Comparison of ENCODE assay signal across 11 mouse cellular contexts in the genomic region with DNA sequence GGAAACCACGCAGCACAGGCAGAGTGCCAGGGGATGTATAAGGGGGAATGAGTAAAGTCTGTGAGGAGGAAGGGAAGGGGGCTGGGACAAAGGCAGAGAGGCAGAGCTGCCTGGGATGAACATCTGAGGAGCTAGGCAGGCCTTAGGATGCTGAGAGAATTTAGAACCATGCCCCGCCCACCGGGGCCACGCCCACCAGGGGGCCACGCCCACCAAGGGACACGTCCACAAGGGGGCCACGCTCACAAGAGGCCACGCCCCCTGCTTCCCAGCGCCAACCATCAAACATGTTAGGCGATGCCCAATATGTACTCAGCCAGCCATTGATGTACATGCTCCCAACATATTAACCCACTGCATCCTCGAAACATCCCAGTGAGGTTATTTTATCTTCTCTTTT.
A peak's percentile ranks its signal among the peaks of the same experiment; 100 is the strongest.
DNase-seq lines count a peak whose midpoint lies in the region; ATAC-seq and TF ChIP-seq lines count a peak whose summit lies in the region.
"Had no signal": no experiment of that assay in that cellular context is flagged by ENCODE, and none has a peak within 500 bp of the region (broad histone marks: within the 10 kb centered on the region; RNA-seq: fewer than 3 reads in every experiment).

No protein-coding gene starts in this region.

- H3K9ac ChIP-seq in liver, embryonic 12.5 days: no peak overlapping the region
- no peak overlapping the region for H3K9ac ChIP-seq in liver, postnatal 0 days (replicated peaks)
- H3K9ac ChIP-seq: midbrain, embryonic 12.5 days had no signal

- TF ChIP-seq CTCF in liver, postnatal 0 days (IDR thresholded peaks at IDR 0.05; ENCODE audit: low read depth): peak; percentile 7; the same call in 1 of the 2 replicates

- ATAC-seq in CD4-positive, CD25-positive, alpha-beta regulatory T cell, adult 4 months: no peak
- ATAC-seq in liver, embryonic 12.5 days: no peak
- 0 out of 2 replicates have a peak, but pooled peaks have one; percentile 17 for ATAC-seq in liver, postnatal 0 days

- 33% methylated on average over 11 of the region's 11 CpGs for WGBS in liver, embryonic 12.5 days (ENCODE audit: insufficient replicate concordance)
- 43% methylated on average over 11 of the region's 11 CpGs for WGBS in liver, postnatal 0 days (ENCODE audit: insufficient replicate concordance)

- no peak overlapping the region for H3K27ac ChIP-seq in liver, embryonic 12.5 days
- no peak overlapping the region for H3K27ac ChIP-seq in liver, postnatal 0 days (ENCODE audit: low read depth)
- H3K27ac ChIP-seq: midbrain, embryonic 12.5 days had no signal

- peak; percentile 59 for DNase-seq in CD4-positive, CD25-positive, alpha-beta regulatory T cell, adult 2 months (ENCODE audit: low read depth, low spot score)
- DNase-seq in liver: peak; percentile 18
- DNase-seq in Muller cell, postnatal 12 days (ENCODE audit: inconsistent ontology term): peak; percentile 4
- peak; percentile 40 for DNase-seq in liver, postnatal 0 days
- no peak for DNase-seq in left cerebral cortex, adult 11 months (ENCODE audit: low spot score)
- no peak for DNase-seq in layer of hippocampus, adult 9-11 months
- DNase-seq: adrenal gland, postnatal 10 days; heart, adult 18-20 months had no signal

- no peak overlapping the region for H3K4me3 ChIP-seq in liver, embryonic 12.5 days
- H3K4me3 ChIP-seq in liver, postnatal 0 days (ENCODE audit: low read depth, low read length): no peak overlapping the region
- H3K4me3 ChIP-seq: midbrain, embryonic 12.5 days had no signal

- H3K27me3 ChIP-seq in liver, embryonic 12.5 days (replicated peaks): no peaks in the 10 kb centered on the region
- H3K27me3 ChIP-seq in liver, postnatal 0 days (ENCODE audit: insufficient read depth, low read length): no peaks in the 10 kb centered on the region
- H3K27me3 ChIP-seq: midbrain, embryonic 12.5 days had no signal

- TF ChIP-seq EP300 in liver, postnatal 0 days (IDR thresholded peaks at IDR 0.05; ENCODE audit: low read depth): no peak

- no peak overlapping the region for H3K4me2 ChIP-seq in liver, embryonic 12.5 days
- no peak overlapping the region for H3K4me2 ChIP-seq in liver, postnatal 0 days (ENCODE audit: low read depth, low read length)
- H3K4me2 ChIP-seq: midbrain, embryonic 12.5 days had no signal

- H3K4me1 ChIP-seq in liver, embryonic 12.5 days: 0 out of 2 replicates have a peak, but pooled peaks cover 7% of the 10 kb centered on the region
- peaks cover 26% of the 10 kb centered on the region for H3K4me1 ChIP-seq in liver, postnatal 0 days (ENCODE audit: insufficient read depth)
- H3K4me1 ChIP-seq: midbrain, embryonic 12.5 days had no signal

- no peaks in the 10 kb centered on the region for H3K9me3 ChIP-seq in liver, embryonic 12.5 days (replicated peaks)
- no peaks in the 10 kb centered on the region for H3K9me3 ChIP-seq in liver, postnatal 0 days (ENCODE audit: low read length)
- H3K9me3 ChIP-seq: midbrain, embryonic 12.5 days had no signal

- H3K36me3 ChIP-seq in liver, embryonic 12.5 days: no peaks in the 10 kb centered on the region
- no peaks in the 10 kb centered on the region for H3K36me3 ChIP-seq in liver, postnatal 0 days (replicated peaks; ENCODE audit: insufficient read depth, low read length)
- H3K36me3 ChIP-seq: midbrain, embryonic 12.5 days had no signal

Comparison
In these comparisons a context has a peak if more than half of its experiments do, and no peak if none do; other contexts are left out.
1. DNase-seq: peak in CD4-positive, CD25-positive, alpha-beta regulatory T cell, adult 2 months (single experiment), liver (single experiment), Muller cell, postnatal 12 days (single experiment) and liver, postnatal 0 days (single experiment); none in left cerebral cortex, adult 11 months (single experiment) and layer of hippocampus, adult 9-11 months (single experiment).